Mouse (Mus musculus) T-helper 2 cell (primary cell): ENCODE data around the gene Tcte2.

Experiments used
- in situ Hi-C: fragments of 300-600 bp; cut with MboI, MseI; formaldehyde crosslinking; loops from one replicate; pipeline ENCODE4 v1.15.1; 2025; ENCODE audit warnings: high pct_unique_total_duplicates

Tcte2 gene

GRCm38 (mm10) chr17:13722434-13722833 lies 39.2 kb downstream of the Tcte2 start:
- in situ Hi-C loops = no loop called here

- in situ Hi-C loops = no loop called here
These were observed 40.3 kb downstream of the Tcte2 start for GRCm38 (mm10) chr17:13721372-13721771.

- in situ Hi-C loops = no loop called here
These were observed 41.4 kb downstream of the Tcte2 start for GRCm38 (mm10) chr17:13720187-13720586.

- in situ Hi-C loops = no loop called here
These were observed 44.2 kb downstream of the Tcte2 start for GRCm38 (mm10) chr17:13717428-13717827.

GRCm38 (mm10) chr17:13716336-13716735 lies 45.3 kb downstream of the Tcte2 start:
- in situ Hi-C loops = no loop called here

GRCm38 (mm10) chr17:13715511-13715910 lies 46.1 kb downstream of the Tcte2 start:
- in situ Hi-C loops = no loop called here

GRCm38 (mm10) chr17:13714654-13715053 lies 47.0 kb downstream of the Tcte2 start:
- in situ Hi-C loops = no loop called here

GRCm38 (mm10) chr17:13714128-13714527 lies 47.5 kb downstream of the Tcte2 start:
- in situ Hi-C loops = no loop called here

GRCm38 (mm10) chr17:13712518-13712917 lies 49.1 kb downstream of the Tcte2 start:
- in situ Hi-C loops = no loop called here

GRCm38 (mm10) chr17:13712116-13712515 lies 49.5 kb downstream of the Tcte2 start:
- in situ Hi-C loops = no loop called here

GRCm38 (mm10) chr17:13711173-13711572 lies 50.5 kb downstream of the Tcte2 start:
- in situ Hi-C loops = no loop called here

- in situ Hi-C loops = no loop called here
These were observed 56.1 kb downstream of the Tcte2 start for GRCm38 (mm10) chr17:13705481-13705921.

- in situ Hi-C loops = no loop called here
These were observed 57.9 kb downstream of the Tcte2 start for GRCm38 (mm10) chr17:13703611-13704320.

GRCm38 (mm10) chr17:13700131-13701016 lies 61.3 kb downstream of the Tcte2 start:
- in situ Hi-C loops = no loop called here

- in situ Hi-C loops = no loop called here
These were observed 61.9 kb downstream of the Tcte2 start for GRCm38 (mm10) chr17:13699716-13700115.

- in situ Hi-C loops = no loop called here
These were observed 63.4 kb downstream of the Tcte2 start for GRCm38 (mm10) chr17:13698194-13698593.

- in situ Hi-C loops = no loop called here
These were observed 64.0 kb downstream of the Tcte2 start for GRCm38 (mm10) chr17:13697646-13698045.

- in situ Hi-C loops = no loop called here
These were observed 65.7 kb downstream of the Tcte2 start for GRCm38 (mm10) chr17:13695881-13696280.

GRCm38 (mm10) chr17:13695211-13695610 lies 66.4 kb downstream of the Tcte2 start:
- in situ Hi-C loops = no loop called here

- in situ Hi-C loops = no loop called here
These were observed 67.4 kb downstream of the Tcte2 start for GRCm38 (mm10) chr17:13694181-13694580.

GRCm38 (mm10) chr17:13687656-13688055 lies 74.0 kb downstream of the Tcte2 start:
- in situ Hi-C loops = loop anchor here (5.0 kb wide), 1 partner anchor 210 kb away; no protein-coding TSS in a partner anchor

- in situ Hi-C loops = loop anchor here (5.0 kb wide), 1 partner anchor 210 kb away; no protein-coding TSS in a partner anchor
These were observed 74.5 kb downstream of the Tcte2 start for GRCm38 (mm10) chr17:13687086-13687485.
